Mouse (Mus musculus) lung, adult 2 months (tissue): ENCODE data around the gene Pdlim5.

Experiments used
- CTCF ChIP-seq: fragments of 200-500 bp; IDR thresholded peaks from 2 replicates; pipeline ENCODE4 v1.5.1; 2011; ENCODE audit warnings: mild to moderate bottlenecking, low read length, control low read depth; ENCODE audit not compliant: insufficient read depth
- POLR2A ChIP-seq: fragments of 200-500 bp; IDR thresholded peaks from 2 replicates; pipeline ENCODE4 v1.6.1; 2011; ENCODE audit warnings: low read depth, mild to moderate bottlenecking, control low read depth, low read length, borderline replicate concordance; ENCODE audit errors: extremely low read depth

GRCm38 (mm10) chr3:142441142-142441541, 45.6 kb upstream of the Pdlim5 start:
- TF ChIP-seq CTCF (no peak), POLR2A (no peak)
